Comparison of ENCODE assay signal across 8 mouse cellular contexts in the genomic region with DNA sequence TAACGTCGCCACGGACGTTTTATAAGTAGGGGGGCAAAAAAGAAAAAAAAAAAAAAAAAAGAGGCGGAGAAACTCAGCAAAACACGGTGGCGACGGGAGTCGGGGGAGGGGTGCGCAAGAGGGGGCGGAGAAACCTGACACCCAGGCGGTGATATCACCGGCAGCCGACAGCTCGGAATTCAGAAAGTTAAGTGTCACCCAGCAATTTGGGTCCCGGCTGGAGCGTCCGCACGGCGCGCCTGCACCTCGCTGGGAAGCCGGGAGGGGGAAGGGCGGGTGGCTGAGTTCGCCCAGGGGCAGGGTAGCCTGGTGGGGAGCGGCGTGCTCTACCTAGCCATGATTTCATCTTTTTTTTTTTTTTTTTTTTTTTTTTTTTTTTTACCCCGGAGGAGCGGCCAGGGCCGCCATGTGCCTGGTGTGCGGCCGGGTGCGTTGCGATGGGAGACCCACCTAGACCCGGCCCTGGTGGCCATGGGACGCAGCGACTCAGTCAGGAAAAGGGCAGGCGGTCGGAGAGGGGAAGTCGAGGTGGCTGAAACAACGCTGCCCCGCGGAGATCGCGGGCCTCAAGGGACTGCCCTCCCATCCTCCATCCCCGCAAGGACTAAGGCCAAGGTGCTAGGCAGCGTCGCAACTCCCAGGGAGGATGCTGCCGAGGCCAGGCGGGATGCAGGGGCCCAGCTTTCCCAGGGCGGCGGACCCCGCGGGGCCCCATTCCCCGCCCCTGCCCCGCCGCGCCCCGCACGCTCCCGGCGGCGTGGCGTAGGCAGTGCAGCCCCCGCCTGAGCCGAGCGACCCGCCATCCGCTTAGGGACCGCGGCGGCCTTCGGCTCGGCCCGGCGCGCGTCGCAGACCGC. TPM values are rescaled to one million over a fixed set of nuclear protein-coding genes. Genes with fewer than 3 reads are reported as not detected.
A peak's percentile ranks its signal among the peaks of the same experiment; 100 is the strongest.
DNase-seq lines count a peak whose midpoint lies in the region; ATAC-seq and TF ChIP-seq lines count a peak whose summit lies in the region.

No protein-coding gene starts in this region.

- ATAC-seq in limb, embryonic 14.5 days (ENCODE audit: low FRiP score, low read depth) = peak; percentile 60
- peak; percentile 74 for ATAC-seq in midbrain, embryonic 16.5 days

- no peaks in the 10 kb centered on the region for H3K9me3 ChIP-seq in embryonic facial prominence, embryonic 10.5 days
- no peaks in the 10 kb centered on the region for H3K9me3 ChIP-seq in limb, embryonic 14.5 days (ENCODE audit: control insufficient read depth, low read length)
- no peaks in the 10 kb centered on the region for H3K9me3 ChIP-seq in midbrain, embryonic 16.5 days (replicated peaks; ENCODE audit: control insufficient read depth, low read length, poor library complexity, severe bottlenecking)

- H3K4me1 ChIP-seq in embryonic facial prominence, embryonic 10.5 days = peaks cover 39% of the 10 kb centered on the region
- peaks cover 10% of the 10 kb centered on the region; the same call in 1 of the 2 replicates for H3K4me1 ChIP-seq in limb, embryonic 14.5 days (ENCODE audit: control insufficient read depth, insufficient read depth, low read length)
- H3K4me1 ChIP-seq in midbrain, embryonic 16.5 days (ENCODE audit: control insufficient read depth, insufficient read depth, low read length) = peaks cover 21% of the 10 kb centered on the region

- peak; percentile 83 for DNase-seq in layer of hippocampus, adult 11-12 months (ENCODE audit: low spot score)
- no peak for DNase-seq in layer of hippocampus, adult 9-10 months (ENCODE audit: low spot score)
- peak; percentile 90 for DNase-seq in embryonic facial prominence, embryonic 10.5 days (ENCODE audit: low spot score)
- DNase-seq in heart, adult 11 months = peak; percentile 99
- peak; percentile 77 for DNase-seq in kidney, adult 18-20 months
- peak; percentile 76 for DNase-seq in limb, embryonic 14.5 days (ENCODE audit: low spot score)
- peak; percentile 56 to 61 for DNase-seq in spleen, postnatal 14 days (ENCODE audit: low spot score in 2 of 2)

- H3K4me3 ChIP-seq in embryonic facial prominence, embryonic 10.5 days = peak overlapping the region; percentile 89
- peak overlapping the region; percentile 92 for H3K4me3 ChIP-seq in limb, embryonic 14.5 days (replicated peaks; ENCODE audit: low read length)
- H3K4me3 ChIP-seq in midbrain, embryonic 16.5 days (ENCODE audit: low read depth, low read length) = peak overlapping the region; percentile 77

- peak overlapping the region; percentile 94 for H3K9ac ChIP-seq in limb, embryonic 14.5 days (ENCODE audit: low read depth, low read length, severe bottlenecking)
- H3K9ac ChIP-seq in midbrain, embryonic 16.5 days (ENCODE audit: low read depth, low read length) = peak overlapping the region; percentile 90

- H3K27ac ChIP-seq in embryonic facial prominence, embryonic 10.5 days (replicated peaks) = peak overlapping the region; percentile 96
- H3K27ac ChIP-seq in limb, embryonic 14.5 days (replicated peaks; ENCODE audit: low read depth, low read length) = peak overlapping the region; percentile 93
- H3K27ac ChIP-seq in midbrain, embryonic 16.5 days (ENCODE audit: low read length) = peak overlapping the region; percentile 93

- no peak for TF ChIP-seq POLR2A in limb, embryonic 14.5 days (IDR thresholded peaks at IDR 0.05; ENCODE audit: borderline replicate concordance, extremely low read depth, insufficient read depth, insufficient read length)

- peak overlapping the region; percentile 87 for H3K4me2 ChIP-seq in limb, embryonic 14.5 days (replicated peaks; ENCODE audit: low read depth, low read length, severe bottlenecking)
- peak overlapping the region; percentile 94 for H3K4me2 ChIP-seq in midbrain, embryonic 16.5 days (ENCODE audit: low read length)

- H3K36me3 ChIP-seq in embryonic facial prominence, embryonic 10.5 days (replicated peaks) = peaks cover 11% of the 10 kb centered on the region
- H3K36me3 ChIP-seq in limb, embryonic 14.5 days (ENCODE audit: control insufficient read depth, insufficient read depth, low read length) = no peaks in the 10 kb centered on the region
- no peaks in the 10 kb centered on the region for H3K36me3 ChIP-seq in midbrain, embryonic 16.5 days (ENCODE audit: control insufficient read depth, insufficient read depth, low read length)

- peaks cover 17% of the 10 kb centered on the region for H3K27me3 ChIP-seq in embryonic facial prominence, embryonic 10.5 days (replicated peaks; ENCODE audit: low read depth, poor library complexity, severe bottlenecking)
- no peaks in the 10 kb centered on the region for H3K27me3 ChIP-seq in limb, embryonic 14.5 days (ENCODE audit: control insufficient read depth, insufficient read depth, low read length)
- no peaks in the 10 kb centered on the region for H3K27me3 ChIP-seq in midbrain, embryonic 16.5 days (ENCODE audit: control insufficient read depth, insufficient read depth, low read depth, low read length)

- under 1% methylated on average over 80 of the region's 80 CpGs for WGBS in embryonic facial prominence, embryonic 10.5 days
- WGBS in limb, embryonic 14.5 days = 2% methylated on average over 61 of the region's 80 CpGs
- under 1% methylated on average over 64 of the region's 80 CpGs for WGBS in midbrain, embryonic 16.5 days

RNA-seq across cellular contexts. Expression of a gene that starts 0.9 kb away (rescaled TPM):
- polyA plus RNA-seq in embryonic facial prominence, embryonic 10.5 days (2016; fragmentation: Nextera tagmentation; extraction: Ambion mirVana) = 4.2 and 5.1 TPM in 2 replicates
- polyA plus RNA-seq in limb, embryonic 14.5 days (2012; rRNA removed) = 19.6 and 21.5 TPM in 2 replicates
- 5.7 and 6.1 TPM in 2 replicates for polyA plus RNA-seq in limb, embryonic 14.5 days (2014; fragmentation: Nextera tagmentation; extraction: Ambion mirVana)
- 2.6 and 2.7 TPM in 2 replicates for polyA plus RNA-seq in midbrain, embryonic 16.5 days (2015; fragmentation: Nextera tagmentation; extraction: Ambion mirVana)
